Mouse (Mus musculus) small intestine, adult 2 months (tissue): ENCODE measurements around the gene Zfp282.

Source experiments
- CTCF ChIP-seq: fragments of 200-500 bp; IDR thresholded peaks from 2 replicates; pipeline ENCODE4 v1.5.1; 2012; ENCODE audit warnings: low read depth, mild to moderate bottlenecking, control low read depth, inconsistent platforms, low read length, moderate library complexity, mixed read lengths; ENCODE audit not compliant: insufficient replicate concordance, insufficient read length; ENCODE audit errors: extremely low read depth
- POLR2A ChIP-seq: fragments of 200-500 bp; IDR thresholded peaks from 2 replicates; pipeline ENCODE4 v1.6.1; 2012; ENCODE audit warnings: low read depth, mild to moderate bottlenecking, control low read depth, inconsistent platforms, low read length, moderate library complexity

DNA sequence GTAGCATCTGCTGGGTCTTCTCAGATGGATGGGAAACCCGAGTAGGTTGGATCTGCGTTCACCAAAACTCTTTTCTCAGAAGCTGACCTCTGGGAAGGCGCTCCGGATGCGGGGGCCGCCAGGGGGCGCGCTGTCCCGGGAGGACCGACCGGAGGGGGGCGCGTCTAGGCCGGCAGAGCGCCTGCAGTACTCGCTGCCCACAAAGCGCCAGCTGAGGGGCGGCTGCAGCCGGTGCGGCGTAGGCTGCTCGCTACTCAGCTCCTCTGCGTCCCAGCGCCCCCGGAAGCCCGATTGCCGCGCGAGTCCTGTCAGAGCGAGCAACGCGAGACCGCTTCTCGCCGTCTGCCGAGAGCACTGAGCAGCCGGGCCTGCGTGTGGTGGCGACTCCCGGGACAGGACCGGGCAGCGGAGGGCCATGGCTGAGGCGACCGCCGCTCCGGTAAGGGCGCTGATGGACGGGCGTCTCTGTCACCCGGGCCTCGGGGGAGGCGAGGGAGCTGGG, 41.5 kb upstream of the Zfp282 start, which contains the start of gene Zfp398:
- TF ChIP-seq CTCF: peak; percentile 97
- TF ChIP-seq POLR2A: peak; percentile 56
